9 mouse cellular contexts compared by ENCODE assay signal in genomic region chr4:45407001-45407702, GRCm38 (mm10). TPM values are rescaled to one million over a fixed set of nuclear protein-coding genes. Genes with fewer than 3 reads are reported as not detected.
DNase-seq lines count a peak whose midpoint lies in the region; ATAC-seq lines count a peak whose summit lies in the region.
"Had no signal": no experiment of that assay in that cellular context is flagged by ENCODE, and none has a peak within 500 bp of the region (broad histone marks: within the 10 kb centered on the region; RNA-seq: fewer than 3 reads in every experiment).

No protein-coding gene starts in this region.

- no peak for ATAC-seq in heart, embryonic 12.5 days (ENCODE audit: insufficient number of reproducible peaks, low FRiP score)
- no peak for ATAC-seq in hindbrain, embryonic 11.5 days (ENCODE audit: low FRiP score)
- peak; percentile 46 for ATAC-seq in megakaryocyte-erythroid progenitor cell, adult 5-6 weeks (replicated peaks; ENCODE audit: low FRiP score, low TSS enrichment, poor library complexity, severe bottlenecking)

- no peak for DNase-seq in heart, postnatal 10 days
- peak; percentile 79 for DNase-seq in MEL-GATA-1-ER (ENCODE audit: extremely low read depth, low read depth)
- DNase-seq in hindbrain, embryonic 11.5 days (ENCODE audit: low spot score): no peak
- no peak for DNase-seq in left cerebral cortex, adult 11 months (ENCODE audit: low spot score)
- DNase-seq in urinary bladder, adult 18-20 months (ENCODE audit: low spot score in 2 of 2): no peak
- DNase-seq in right cerebral cortex, postnatal 36 days (ENCODE audit: low spot score in 2 of 2): no peak
- DNase-seq: gastrocnemius, postnatal 36 days had no signal

- H3K9me3 ChIP-seq in heart, embryonic 12.5 days (replicated peaks): no peaks in the 10 kb centered on the region
- H3K9me3 ChIP-seq in hindbrain, embryonic 11.5 days (ENCODE audit: control insufficient read depth, low read length): no peaks in the 10 kb centered on the region

- H3K9ac ChIP-seq in heart, embryonic 12.5 days: peak overlapping the region; percentile 97
- H3K9ac ChIP-seq in hindbrain, embryonic 11.5 days (ENCODE audit: low read depth, low read length): peak overlapping the region; percentile 93

- peaks cover 50% of the 10 kb centered on the region for H3K4me1 ChIP-seq in heart, embryonic 12.5 days (replicated peaks)
- H3K4me1 ChIP-seq in hindbrain, embryonic 11.5 days (replicated peaks; ENCODE audit: control insufficient read depth, insufficient read depth, low read length): no peaks in the 10 kb centered on the region

- peak overlapping the region; percentile 73 for H3K4me2 ChIP-seq in heart, embryonic 12.5 days
- peak overlapping the region; percentile 78 for H3K4me2 ChIP-seq in hindbrain, embryonic 11.5 days (replicated peaks; ENCODE audit: low read depth, low read length)

- intact Hi-C loops in heart, postnatal 10 days (cut with DNase I): loop anchor here (1.0 kb wide), 1 partner anchor 65 kb away; the partner anchor contains the start of genes Dcaf10 and Exosc3

- H3K36me3 ChIP-seq in heart, embryonic 12.5 days: peaks cover 18% of the 10 kb centered on the region
- peaks cover 8% of the 10 kb centered on the region; the same call in 1 of the 2 replicates for H3K36me3 ChIP-seq in hindbrain, embryonic 11.5 days (ENCODE audit: control insufficient read depth, insufficient read depth, low read length)

- H3K4me3 ChIP-seq in heart, embryonic 12.5 days: peak overlapping the region; percentile 97
- peak overlapping the region; percentile 88 for H3K4me3 ChIP-seq in hindbrain, embryonic 11.5 days (ENCODE audit: low read depth, low read length)

- 55% methylated on average over 5 of the region's 5 CpGs for WGBS in heart, embryonic 12.5 days
- 77% methylated on average over 5 of the region's 5 CpGs for WGBS in hindbrain, embryonic 11.5 days

- H3K27me3 ChIP-seq in heart, embryonic 12.5 days (replicated peaks): no peaks in the 10 kb centered on the region
- no peaks in the 10 kb centered on the region for H3K27me3 ChIP-seq in hindbrain, embryonic 11.5 days (ENCODE audit: control insufficient read depth, insufficient read depth, low read length)

- H3K27ac ChIP-seq in heart, embryonic 12.5 days (ENCODE audit: poor library complexity, severe bottlenecking): no peak overlapping the region; the same call in 1 of the 2 replicates
- no peak overlapping the region for H3K27ac ChIP-seq in hindbrain, embryonic 11.5 days (ENCODE audit: low read depth, low read length)

RNA-seq across cellular contexts. Expression of gene Slc25a51, which starts 1.4 kb away (rescaled TPM):
- polyA plus RNA-seq in heart, embryonic 12.5 days (2016; fragmentation: Nextera tagmentation; extraction: Ambion mirVana): 73.4 and 75.6 TPM in 2 replicates
- total RNA-seq in heart, postnatal 10 days (2021): 100 to 1,000 TPM; 132 to 179 TPM
- polyA plus RNA-seq in hindbrain, embryonic 11.5 days (2014; fragmentation: Nextera tagmentation; extraction: Ambion mirVana): 67.1 and 73.3 TPM in 2 replicates
- 75.9 and 89.4 TPM in 2 replicates for total RNA-seq in megakaryocyte-erythroid progenitor cell, adult 5-6 weeks (2014; fragmentation: Nextera tagmentation)
- total RNA-seq in megakaryocyte-erythroid progenitor cell, adult 5-6 weeks (2017): 54.7 and 65.2 TPM in 2 replicates
